Mouse (Mus musculus) midbrain, embryonic 10.5 days (tissue): ENCODE data around the gene Ip6k3. TPM values are rescaled to one million over a fixed set of nuclear protein-coding genes. Genes with fewer than 3 reads are reported as not detected.

ENCODE experiments used
- DNase-seq: peaks from one replicate; pipeline ENCODE4 v3.0.0-alpha.2; 2017; ENCODE audit warnings: low spot score
- H3K27ac ChIP-seq: fragments of 300-500 bp; sonication (generic); replicated peaks from 2 replicates; pipeline ENCODE4 v1.5.1; 2016; ENCODE audit warnings: mild to moderate bottlenecking
- H3K27me3 ChIP-seq: fragments of 300-500 bp; sonication (generic); 2 replicates; pipeline ENCODE4 v1.6.1; 2016; ENCODE audit warnings: low read depth, mild to moderate bottlenecking; ENCODE audit not compliant: poor library complexity, severe bottlenecking
- H3K36me3 ChIP-seq: fragments of 300-500 bp; sonication (generic); 2 replicates; pipeline ENCODE4 v1.6.1; 2016; ENCODE audit warnings: mild to moderate bottlenecking, moderate library complexity
- H3K4me1 ChIP-seq: fragments of 300-500 bp; sonication (generic); 2 replicates; pipeline ENCODE4 v1.6.1; 2016
- H3K4me3 ChIP-seq: fragments of 300-500 bp; sonication (generic); 2 replicates; pipeline ENCODE4 v1.5.1; 2016; ENCODE audit warnings: mild to moderate bottlenecking, moderate library complexity
- H3K9me3 ChIP-seq: fragments of 300-500 bp; sonication (generic); replicated peaks from 2 replicates; pipeline ENCODE4 v1.6.1; 2016; ENCODE audit warnings: mild to moderate bottlenecking
- WGBS: fragments of 180-500 bp; shearing (Covaris S2); methylation state at CpG from one replicate; pipeline ENCODE4 v1.1.7; 2016; 5-methylcytosine and 5-hydroxymethylcytosine counted together
- polyA plus RNA-seq: library from polyadenylated mRNA; unstranded; fragments of >200 nt; fragmentation: Nextera tagmentation; extraction: Ambion mirVana; gene quantifications from 2 replicates; pipeline ENCODE4 v1.2.1, GENCODE M21; 2016

Ip6k3 gene
- polyA plus RNA-seq, 1 experiment from 2014 or later, result not detected

GRCm38 (mm10) chr17:27106745-27107144 is 60.9 kb downstream of the Ip6k3 start:
- H3K36me3 ChIP-seq, result no peaks in the 10 kb centered on the region
- no peak overlapping the region for H3K4me3 ChIP-seq
- H3K27ac ChIP-seq, result no peak overlapping the region
- no peaks in the 10 kb centered on the region for H3K27me3 ChIP-seq
- H3K4me1 ChIP-seq, result peaks cover 29% of the 10 kb centered on the region
- no peaks in the 10 kb centered on the region for H3K9me3 ChIP-seq
- no peak for DNase-seq
- WGBS, result 87% methylated on average over 9 of the region's 9 CpGs

GRCm38 (mm10) chr17:27105698-27106470 is 61.7 kb downstream of the Ip6k3 start:
- H3K4me1 ChIP-seq, result peaks cover 33% of the 10 kb centered on the region
- no peak overlapping the region for H3K4me3 ChIP-seq
- H3K9me3 ChIP-seq, result no peaks in the 10 kb centered on the region
- H3K27me3 ChIP-seq, result no peaks in the 10 kb centered on the region
- WGBS, result 78% methylated on average over 17 of the region's 18 CpGs
- no peak for DNase-seq
- H3K36me3 ChIP-seq, result no peaks in the 10 kb centered on the region
- H3K27ac ChIP-seq, result 0 out of 2 replicates have a peak overlapping the region, but pooled peaks have one; percentile 6

GRCm38 (mm10) chr17:27101675-27102074 is 65.9 kb downstream of the Ip6k3 start:
- Histone ChIP-seq H3K27ac (peak overlapping the region; percentile 28; the same call in 1 of the 2 replicates), H3K4me3 (no peak overlapping the region), H3K36me3 (no peaks in the 10 kb centered on the region), H3K9me3 (no peaks in the 10 kb centered on the region), H3K4me1 (peaks cover 43% of the 10 kb centered on the region), H3K27me3 (no peaks in the 10 kb centered on the region)
- 83% methylated on average over 5 of the region's 5 CpGs for WGBS
- no peak for DNase-seq

GRCm38 (mm10) chr17:27095690-27096089 is 71.9 kb downstream of the Ip6k3 start:
- DNase-seq, result peak; percentile 41
- WGBS, result 47% methylated on average over 13 of the region's 13 CpGs
- H3K27ac ChIP-seq, result no peak overlapping the region

More at GRCm38 (mm10) chr17:27095690-27096089, 71.9 kb downstream of the Ip6k3 start:
- Histone ChIP-seq H3K9me3 (no peaks in the 10 kb centered on the region), H3K27me3 (no peaks in the 10 kb centered on the region), H3K4me3 (no peak overlapping the region), H3K36me3 (no peaks in the 10 kb centered on the region), H3K4me1 (peaks cover 28% of the 10 kb centered on the region)

Other genes starting within 250 kb of the Ip6k3 start
- gene Phf1, start 234.7 kb downstream of the Ip6k3 start, polyA plus RNA-seq, result 3.1 and 4.7 TPM in 2 replicates
- gene Cuta, start 228.2 kb downstream of the Ip6k3 start, polyA plus RNA-seq, result 175 and 179 TPM in 2 replicates
- 1.5 TPM in 2 replicates for gene Syngap1, start 226.5 kb downstream of the Ip6k3 start, polyA plus RNA-seq
- 18.6 and 18.8 TPM in 2 replicates for gene Zbtb9, start 194.6 kb downstream of the Ip6k3 start, polyA plus RNA-seq
- 2.8 and 3.4 TPM in 2 replicates for gene Bak1, start 138.8 kb downstream of the Ip6k3 start, polyA plus RNA-seq
- gene Itpr3, start 110.5 kb downstream of the Ip6k3 start, polyA plus RNA-seq, result 1.0 and 1.3 TPM in 2 replicates
- gene Uqcc2, start 33.9 kb downstream of the Ip6k3 start, polyA plus RNA-seq, result 404 and 411 TPM in 2 replicates
- 16.4 and 20.8 TPM in 2 replicates for gene Lemd2, start 36.7 kb upstream of the Ip6k3 start, polyA plus RNA-seq